Mouse (Mus musculus) erythroblast, embryonic 14.5 days (primary cell): ENCODE measurements around the gene E030030I06Rik.

Experiments
- GATA1 ChIP-seq: IDR thresholded peaks from 2 replicates; pipeline ENCODE4 v1.6.1; 2012; ENCODE audit warnings: low read length, inconsistent platforms, mixed read lengths
- TAL1 ChIP-seq: IDR thresholded peaks from 3 replicates; pipeline ENCODE4 v1.6.1; 2012; ENCODE audit warnings: low read length, inconsistent platforms, mixed read lengths

DNA sequence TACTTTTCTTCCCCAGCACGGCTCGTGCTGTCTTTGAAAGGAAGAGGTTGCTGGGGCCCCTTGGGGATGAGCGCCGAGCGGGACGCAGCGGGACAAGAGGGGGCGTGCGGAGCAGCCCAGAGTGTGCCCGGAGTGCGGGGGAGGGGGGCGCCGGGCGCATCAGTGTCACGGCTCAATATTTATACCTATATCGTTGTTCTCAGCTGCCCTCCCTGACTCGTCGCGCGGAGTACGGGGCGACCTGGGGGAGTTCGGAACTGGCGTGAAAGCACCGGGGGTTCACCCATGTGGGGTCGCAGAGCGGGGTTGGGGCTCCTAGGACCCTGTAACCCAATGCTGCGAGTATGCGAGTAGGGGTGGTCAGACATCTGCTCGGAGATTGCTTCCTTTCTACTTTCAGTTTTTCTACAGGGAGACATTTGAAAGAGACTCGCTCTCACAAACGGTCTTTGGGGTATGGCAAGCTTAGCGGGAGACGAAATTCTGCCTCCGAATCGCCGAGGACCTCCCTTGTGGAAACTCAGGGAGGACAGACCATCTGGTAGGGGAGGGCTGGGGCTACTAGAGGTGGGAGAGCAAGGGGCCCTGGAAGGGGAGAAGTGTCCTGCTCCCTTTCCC lies at the start of gene E030030I06Rik:
- TF ChIP-seq TAL1 (no peak), GATA1 (no peak)
